Mouse (Mus musculus) small intestine, adult 2 months (tissue): Measurements from ENCODE around the gene Fes. TPM values are rescaled to one million over a fixed set of nuclear protein-coding genes. Genes with fewer than 3 reads are reported as not detected.

Experiments
- H3K27ac ChIP-seq: fragments of 200-500 bp; 2 replicates; pipeline ENCODE4 v1.5.1; 2012; ENCODE audit warnings: low read depth, low read length, control low read depth, inconsistent platforms; ENCODE audit not compliant: insufficient read depth
- H3K27me3 ChIP-seq: fragments of 200-500 bp; 2 replicates; pipeline ENCODE4 v1.6.1; 2012; ENCODE audit warnings: mild to moderate bottlenecking, moderate library complexity, low read length, inconsistent platforms; ENCODE audit not compliant: control insufficient read depth, insufficient read depth
- H3K36me3 ChIP-seq: fragments of 200-500 bp; 2 replicates; pipeline ENCODE4 v1.6.1; 2012; ENCODE audit warnings: mild to moderate bottlenecking, low read length, control low read depth, inconsistent platforms; ENCODE audit not compliant: control insufficient read depth, insufficient read depth
- H3K4me1 ChIP-seq: fragments of 200-500 bp; 2 replicates; pipeline ENCODE4 v1.6.1; 2012; ENCODE audit warnings: low read length, inconsistent platforms, mixed read lengths; ENCODE audit not compliant: control insufficient read depth, insufficient read depth, insufficient read length
- H3K4me3 ChIP-seq: fragments of 200-500 bp; 2 replicates; pipeline ENCODE4 v1.5.1; 2012; ENCODE audit warnings: low read depth, mild to moderate bottlenecking, control low read depth, inconsistent platforms, low read length, moderate library complexity
- CTCF ChIP-seq: fragments of 200-500 bp; IDR thresholded peaks from 2 replicates; pipeline ENCODE4 v1.5.1; 2012; ENCODE audit warnings: low read depth, mild to moderate bottlenecking, control low read depth, inconsistent platforms, low read length, moderate library complexity, mixed read lengths; ENCODE audit not compliant: insufficient replicate concordance, insufficient read length; ENCODE audit errors: extremely low read depth
- POLR2A ChIP-seq: fragments of 200-500 bp; IDR thresholded peaks from 2 replicates; pipeline ENCODE4 v1.6.1; 2012; ENCODE audit warnings: low read depth, mild to moderate bottlenecking, control low read depth, inconsistent platforms, low read length, moderate library complexity
- WGBS: fragments of 180-500 bp; shearing (Covaris S2); methylation state at CpG from one replicate; pipeline ENCODE4 v1.1.7; 2018; 5-methylcytosine and 5-hydroxymethylcytosine counted together
- polyA plus RNA-seq: library from polyadenylated mRNA; depleted of rRNA; stranded (reverse); fragments of >200 nt; gene quantifications from 2 replicates; pipeline ENCODE4 v1.2.3, GENCODE M21; 2012

Gene Fes
- polyA plus RNA-seq, 1 experiment = 16.6 TPM

DNA sequence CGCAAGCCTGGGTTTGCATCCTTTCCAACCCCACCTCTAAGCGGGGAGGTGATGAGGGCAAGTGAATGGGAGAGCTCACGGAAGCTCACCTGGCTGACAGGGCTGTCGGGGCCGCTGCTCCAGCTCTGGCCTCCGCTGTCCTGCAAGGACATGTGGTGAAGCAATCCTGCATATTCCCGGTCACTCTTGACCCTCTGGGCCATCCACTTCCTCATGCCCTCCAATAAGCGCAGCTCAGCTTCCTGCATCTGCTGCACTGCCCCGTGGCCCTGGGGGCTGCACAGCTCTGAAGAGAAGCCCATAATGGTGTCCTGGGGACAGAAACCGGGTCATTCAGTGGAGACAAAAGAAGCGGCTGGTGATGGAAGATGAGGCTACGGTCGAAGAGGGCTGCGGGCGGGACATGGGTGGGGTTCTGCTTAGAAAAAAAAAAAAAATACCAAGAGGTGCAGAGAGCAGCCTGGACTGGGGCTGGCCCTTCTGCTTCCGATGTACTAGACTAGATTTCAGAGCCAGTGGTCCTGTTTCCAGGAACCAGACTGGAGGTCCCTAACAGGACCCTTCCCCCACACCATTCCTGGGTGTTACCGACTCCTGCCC lies 613 bp downstream of the Fes start:
- peak overlapping the region; percentile 65 for H3K27ac ChIP-seq
- H3K4me1 ChIP-seq = peaks cover 10% of the 10 kb centered on the region; the same call in 1 of the 2 replicates
- no peaks in the 10 kb centered on the region for H3K27me3 ChIP-seq
- TF ChIP-seq CTCF = no peak
- no peak for TF ChIP-seq POLR2A
- peaks cover 23% of the 10 kb centered on the region for H3K36me3 ChIP-seq
- peak overlapping the region; percentile 66 for H3K4me3 ChIP-seq
- 45% methylated on average over 17 of the region's 17 CpGs for WGBS

GRCm38 (mm10) chr7:80386235-80386930 lies 1.4 kb downstream of the Fes start:
- no peaks in the 10 kb centered on the region for H3K27me3 ChIP-seq
- H3K36me3 ChIP-seq = peaks cover 15% of the 10 kb centered on the region
- no peak for TF ChIP-seq POLR2A
- peak; percentile 96 for TF ChIP-seq CTCF
- WGBS = 31% methylated on average over 18 of the region's 18 CpGs
- peak overlapping the region; percentile 66 for H3K4me3 ChIP-seq
- peaks cover 10% of the 10 kb centered on the region; the same call in 1 of the 2 replicates for H3K4me1 ChIP-seq
- peak overlapping the region; percentile 65 for H3K27ac ChIP-seq

- Histone ChIP-seq H3K4me1 (peaks cover 9% of the 10 kb centered on the region; the same call in 1 of the 2 replicates), H3K27me3 (no peaks in the 10 kb centered on the region), H3K36me3 (0 out of 2 replicates have a peak, but pooled peaks cover 1% of the 10 kb centered on the region), H3K27ac (no peak overlapping the region), H3K4me3 (no peak overlapping the region)
- TF ChIP-seq POLR2A = no peak
- TF ChIP-seq CTCF = no peak
- WGBS = 78% methylated on average over 11 of the region's 11 CpGs
Measured at GRCm38 (mm10) chr7:80382919-80383318, 4.8 kb downstream of the Fes start.

DNA sequence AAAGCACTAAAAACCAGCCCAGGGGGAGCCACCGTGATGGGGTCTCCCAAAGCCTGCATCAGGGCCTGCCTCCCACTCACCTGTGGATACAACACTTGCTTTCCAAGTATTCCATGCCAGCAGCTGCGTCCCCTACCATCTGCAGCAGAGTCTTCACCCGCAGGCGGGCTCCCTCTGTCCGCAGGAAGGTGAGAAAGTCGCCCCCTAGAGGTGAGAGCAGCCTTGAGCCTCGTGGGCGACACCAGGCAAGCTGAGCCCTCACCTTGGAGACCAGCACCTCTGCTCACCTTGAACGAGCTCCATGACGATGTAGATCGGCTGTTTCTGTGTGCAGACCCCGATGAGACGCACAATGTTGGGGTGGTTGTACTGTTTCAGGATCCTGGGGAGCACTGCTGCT lies 8.2 kb downstream of the Fes start:
- H3K27me3 ChIP-seq = no peaks in the 10 kb centered on the region
- WGBS = 51% methylated on average over 13 of the region's 13 CpGs
- peaks cover 3% of the 10 kb centered on the region; the same call in 1 of the 2 replicates for H3K4me1 ChIP-seq
- TF ChIP-seq CTCF = peak; percentile 61; the same call in 1 of the 2 replicates
- TF ChIP-seq POLR2A = no peak
- H3K27ac ChIP-seq = no peak overlapping the region
- H3K36me3 ChIP-seq = 0 out of 2 replicates have a peak, but pooled peaks cover 1% of the 10 kb centered on the region
- no peak overlapping the region for H3K4me3 ChIP-seq

DNA sequence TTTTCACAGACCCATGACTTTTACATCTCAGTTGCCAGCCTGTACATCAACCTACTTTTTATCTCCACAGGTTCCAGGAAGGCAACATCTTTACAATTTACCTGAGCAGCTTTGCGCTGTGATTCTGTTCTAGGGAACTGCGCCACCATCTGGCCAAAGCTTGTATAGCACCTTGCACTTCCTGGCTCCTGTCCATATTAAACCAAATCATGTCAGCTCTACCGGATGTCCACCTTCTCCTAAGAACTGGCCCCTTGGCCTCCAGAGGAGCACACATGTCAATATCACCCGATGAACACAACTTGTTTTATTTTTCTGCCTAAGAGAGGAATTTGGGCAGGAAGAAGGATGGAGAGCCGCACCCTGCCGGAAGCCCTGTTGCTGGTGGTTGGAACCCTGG lies 10.3 kb downstream of the Fes start:
- no peak for TF ChIP-seq POLR2A
- peak; percentile 67; the same call in 1 of the 2 replicates for TF ChIP-seq CTCF
- Histone ChIP-seq H3K27ac (no peak overlapping the region), H3K27me3 (no peaks in the 10 kb centered on the region), H3K36me3 (0 out of 2 replicates have a peak, but pooled peaks cover 1% of the 10 kb centered on the region), H3K4me3 (no peak overlapping the region), H3K4me1 (peaks cover 3% of the 10 kb centered on the region; the same call in 1 of the 2 replicates)
- 25% methylated on average over 6 of the region's 6 CpGs for WGBS

DNA sequence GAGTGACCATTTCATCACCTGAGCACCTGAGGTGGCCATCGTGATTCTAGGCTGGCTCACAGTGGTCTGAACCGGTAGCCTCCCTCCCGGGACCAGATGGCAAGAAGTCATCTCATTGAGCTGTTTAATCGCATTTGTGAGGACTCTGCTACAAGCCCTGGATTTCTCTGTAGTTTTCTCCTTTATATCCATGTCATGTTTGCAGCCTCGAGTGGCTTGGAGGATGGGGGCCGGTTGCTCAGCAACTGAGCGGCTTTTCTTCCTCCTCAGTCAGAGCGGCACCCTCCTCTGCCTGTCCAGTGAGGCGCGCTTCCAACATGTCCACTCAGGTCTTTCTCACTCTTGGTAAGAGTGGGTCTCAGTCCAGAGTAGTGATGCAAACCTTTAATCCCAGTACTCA lies 11.6 kb downstream of the Fes start:
- no peak for TF ChIP-seq POLR2A
- no peak for TF ChIP-seq CTCF
- 0 out of 2 replicates have a peak, but pooled peaks cover 1% of the 10 kb centered on the region for H3K36me3 ChIP-seq
- no peak overlapping the region for H3K27ac ChIP-seq
- 79% methylated on average over 10 of the region's 10 CpGs for WGBS
- no peak overlapping the region for H3K4me3 ChIP-seq
- H3K4me1 ChIP-seq = peaks cover 3% of the 10 kb centered on the region; the same call in 1 of the 2 replicates
- no peaks in the 10 kb centered on the region for H3K27me3 ChIP-seq
